ENCODE assay signal across 8 mouse cellular contexts in genomic region chr10:22731272-22732093, GRCm38 (mm10). TPM values are rescaled to one million over a fixed set of nuclear protein-coding genes. Genes with fewer than 3 reads are reported as not detected.
A peak's percentile ranks its signal among the peaks of the same experiment; 100 is the strongest.
DNase-seq lines count a peak whose midpoint lies in the region; ATAC-seq and TF ChIP-seq lines count a peak whose summit lies in the region.

TSS of gene Tbpl1 (minus strand) at chr10:22731938.

- peak within 1 kb of the TSS; percentile 85 for H3K4me3 ChIP-seq in gastrocnemius, adult 2 months
- peak within 1 kb of the TSS; percentile 94 for H3K4me3 ChIP-seq in hindbrain, postnatal 0 days (ENCODE audit: low read length)
- peak within 1 kb of the TSS; percentile 75 for H3K4me3 ChIP-seq in left cerebral cortex, adult 2 months

- peak within 1 kb of the TSS; percentile 68 for H3K4me2 ChIP-seq in hindbrain, postnatal 0 days (ENCODE audit: low read depth, low read length)

- peaks cover 10% of the 10 kb centered on the region for H3K4me1 ChIP-seq in hindbrain, postnatal 0 days (ENCODE audit: insufficient read depth, low read length)

- WGBS in hindbrain, postnatal 0 days: 1% methylated on average over 77 of the region's 77 CpGs

- peak; percentile 32; the same call in 1 of the 2 replicates for TF ChIP-seq CTCF in gastrocnemius, adult 2 months (IDR thresholded peaks at IDR 0.05)
- TF ChIP-seq CTCF in hindbrain, postnatal 0 days (IDR thresholded peaks at IDR 0.05; ENCODE audit: low read depth): peak; percentile 37; the same call in 1 of the 2 replicates
- peak; percentile 10 for TF ChIP-seq CTCF in left cerebral cortex, adult 2 months (IDR thresholded peaks at IDR 0.05)

- peak within 1 kb of the TSS; percentile 99 for H3K27ac ChIP-seq in gastrocnemius, adult 2 months
- peak within 1 kb of the TSS; percentile 96 for H3K27ac ChIP-seq in hindbrain, postnatal 0 days
- peak within 1 kb of the TSS; percentile 98 for H3K27ac ChIP-seq in left cerebral cortex, adult 2 months

- H3K36me3 ChIP-seq in hindbrain, postnatal 0 days (ENCODE audit: insufficient read depth, low read length): no peaks in the 10 kb centered on the region

- ATAC-seq in activated CD4-positive, CD25-positive, alpha-beta regulatory T cell, adult 4 months: peak; percentile 91
- ATAC-seq in common myeloid progenitor, adult 5-6 weeks (replicated peaks; ENCODE audit: low read depth, poor library complexity, severe bottlenecking): peak; percentile 93
- ATAC-seq in hindbrain, postnatal 0 days: peak; percentile 99
- peak; percentile 94 for ATAC-seq in megakaryocyte, adult 5-6 weeks (ENCODE audit: poor library complexity, severe bottlenecking)

- no peaks in the 10 kb centered on the region for H3K9me3 ChIP-seq in hindbrain, postnatal 0 days (ENCODE audit: low read length)

- peak within 1 kb of the TSS; percentile 96 for H3K9ac ChIP-seq in hindbrain, postnatal 0 days (replicated peaks; ENCODE audit: low read length)

- H3K27me3 ChIP-seq in hindbrain, postnatal 0 days (ENCODE audit: insufficient read depth, low read length): no peaks in the 10 kb centered on the region

- peak; percentile 98 for DNase-seq in gastrocnemius, adult 2 months
- DNase-seq in hindbrain, postnatal 0 days (ENCODE audit: low spot score): peak; percentile 98
- peak; percentile 94 to 95 for DNase-seq in left cerebral cortex, adult 2 months (ENCODE audit: extremely low spot score in 1 of 2, low spot score in 2 of 2)
- DNase-seq in right cerebral cortex, postnatal 14 days: peak; percentile 92
- DNase-seq in urinary bladder, postnatal 36 days (ENCODE audit: low spot score in 2 of 2): peak; percentile 90 to 94

- intact Hi-C loops in gastrocnemius, adult 2 months (cut with DNase I): no loop called here
- intact Hi-C loops in left cerebral cortex, adult 2 months (cut with DNase I): no loop called here

RNA-seq across cellular contexts. Expression of gene Tbpl1, which starts in this region (rescaled TPM):
- 10 to 100 TPM; 54.2 to 76.9 TPM for polyA plus RNA-seq in activated CD4-positive, CD25-positive, alpha-beta regulatory T cell, adult 4 months (2017; shearing (Covaris generic))
- total RNA-seq in common myeloid progenitor, adult 5-6 weeks (2017): 29.1 and 31.2 TPM in 2 replicates
- total RNA-seq in gastrocnemius, adult 2 months (2021): 10 to 100 TPM; 16.0 to 22.6 TPM
- 30.1 and 39.6 TPM in 2 replicates for total RNA-seq in hindbrain, postnatal 0 days (2014; rRNA removed)
- 58.3 and 63.3 TPM in 2 replicates for polyA plus RNA-seq in hindbrain, postnatal 0 days (2015; fragmentation: Nextera tagmentation; extraction: Ambion mirVana)
- 10 to 100 TPM; 67.7 to 69.6 TPM for total RNA-seq in left cerebral cortex, adult 2 months (2021)
- total RNA-seq in megakaryocyte, adult 5-6 weeks (2015): 37.3 and 47.3 TPM in 2 replicates
- total RNA-seq in megakaryocyte, adult 5-6 weeks (2017): 31.0 and 43.9 TPM in 2 replicates

Comparison
In these comparisons a context has a peak if more than half of its experiments do, and no peak if none do; other contexts are left out.
1. Peak in every context shown above with its lines: DNase-seq, ATAC-seq, H3K4me3 ChIP-seq and H3K27ac ChIP-seq.